Mouse (Mus musculus): Measurements from ENCODE around the gene Vmn2r80. TPM values are rescaled to one million over a fixed set of nuclear protein-coding genes. Genes with fewer than 3 reads are reported as not detected.
"Not testable (repeated sequence)": the region's sequence is repeated elsewhere in the genome, so short reads cannot be mapped to it uniquely, and the experiment has no call there.

The Vmn2r80 gene
- polyA plus RNA-seq (2015; fragmentation: Nextera tagmentation; extraction: Ambion mirVana), result not detected in 2 replicates

GRCm38 (mm10) chr10:79148469-79148868 is at the start of gene Vmn2r80:
Gene Vmn2r80 (plus strand): TSS chr10:79148769.
- not testable (repeated sequence) for H3K4me3 ChIP-seq; H3K27me3 ChIP-seq; ATAC-seq (ENCODE audit: low FRiP score); H3K4me2 ChIP-seq; H3K9me3 ChIP-seq; H3K36me3 ChIP-seq; H3K9ac ChIP-seq; H3K4me1 ChIP-seq (replicated peaks); H3K27ac ChIP-seq
- 84% methylated on average over 4 of the region's 4 CpGs for WGBS

DNA sequence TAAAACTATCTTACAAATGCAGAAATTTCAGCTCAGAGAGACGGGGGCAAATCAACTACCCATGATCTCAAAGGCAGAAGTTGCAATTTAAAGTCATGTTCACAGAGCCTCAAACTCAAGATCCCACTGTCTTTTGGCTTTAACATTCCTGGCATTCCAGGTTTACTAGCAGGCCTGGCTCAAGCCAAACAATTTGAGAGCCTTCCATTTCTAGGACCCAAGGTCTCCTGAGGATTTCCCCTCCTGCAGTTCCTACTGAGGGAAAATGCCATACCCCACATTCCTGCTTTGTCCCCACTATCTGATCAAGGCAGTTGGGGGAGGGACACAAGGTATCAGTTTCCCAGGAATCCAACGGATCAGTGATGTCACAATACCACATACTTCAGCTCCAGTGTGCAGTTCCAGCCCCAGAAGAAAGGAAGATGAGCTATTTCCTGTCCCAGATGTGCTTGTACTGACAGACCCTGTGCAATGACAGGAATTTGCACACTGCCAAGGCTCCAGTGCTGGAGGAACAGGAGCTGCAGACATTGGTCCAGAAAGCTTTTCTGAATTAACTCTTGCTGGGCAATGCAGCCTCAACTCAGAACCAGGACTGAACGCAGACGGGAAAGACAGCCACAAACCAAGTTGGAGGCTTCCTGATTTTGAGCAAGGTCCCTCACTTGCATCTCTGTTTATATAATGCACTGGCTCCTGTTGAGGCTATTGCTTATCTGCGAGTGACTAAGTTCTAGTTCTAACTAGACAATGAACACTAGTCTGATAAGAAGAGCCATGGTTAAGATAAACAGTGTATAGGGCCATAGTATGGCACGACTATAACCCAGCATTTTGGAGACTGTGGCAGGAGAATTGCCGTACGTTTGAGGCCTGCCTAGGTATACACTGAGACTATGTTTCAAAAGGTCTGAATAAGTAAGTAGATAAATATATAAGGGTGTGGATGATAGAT is 42.0 kb upstream of the Vmn2r80 start:
- Histone ChIP-seq H3K9ac (no peak overlapping the region), H3K27me3 (no peaks in the 10 kb centered on the region), H3K27ac (no peak overlapping the region), H3K9me3 (no peaks in the 10 kb centered on the region), H3K4me3 (no peak overlapping the region), H3K36me3 (no peaks in the 10 kb centered on the region), H3K4me2 (no peak overlapping the region), H3K4me1 (replicated peaks) (no peaks in the 10 kb centered on the region)
- WGBS, result 76% methylated on average over 8 of the region's 8 CpGs
- no peak for ATAC-seq (ENCODE audit: low FRiP score)

DNA sequence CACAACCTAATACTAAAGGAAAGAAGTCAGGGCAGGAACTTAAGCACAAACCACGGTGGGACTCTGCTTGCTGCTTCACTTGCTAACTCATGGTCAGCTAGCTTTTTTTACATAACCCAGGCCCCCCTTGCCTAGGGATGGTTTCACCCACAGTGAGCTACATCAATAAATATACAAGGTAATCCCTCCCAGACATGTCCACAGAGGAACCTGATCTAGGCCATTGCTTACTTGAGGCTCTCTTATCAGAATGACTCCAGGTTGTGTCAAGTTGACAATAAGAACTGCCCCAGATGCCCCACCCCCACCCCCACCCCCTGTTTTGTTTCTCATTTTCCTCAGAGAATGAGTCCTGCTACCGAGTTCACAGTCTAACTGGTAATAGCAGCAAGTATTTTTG is 41.0 kb upstream of the Vmn2r80 start:
- Histone ChIP-seq H3K4me2 (no peak overlapping the region), H3K4me1 (replicated peaks) (no peaks in the 10 kb centered on the region), H3K4me3 (no peak overlapping the region), H3K36me3 (no peaks in the 10 kb centered on the region), H3K9me3 (no peaks in the 10 kb centered on the region), H3K9ac (no peak overlapping the region), H3K27ac (no peak overlapping the region), H3K27me3 (no peaks in the 10 kb centered on the region)
- WGBS, result 86% methylated on average over 2 of the region's 2 CpGs
- ATAC-seq (ENCODE audit: low FRiP score), result no peak

GRCm38 (mm10) chr10:79109156-79109555 is 39.4 kb upstream of the Vmn2r80 start:
- Histone ChIP-seq H3K4me3 (no peak overlapping the region), H3K9me3 (no peaks in the 10 kb centered on the region), H3K4me2 (no peak overlapping the region), H3K4me1 (replicated peaks) (no peaks in the 10 kb centered on the region), H3K27me3 (no peaks in the 10 kb centered on the region), H3K27ac (no peak overlapping the region), H3K36me3 (no peaks in the 10 kb centered on the region), H3K9ac (no peak overlapping the region)
- 90% methylated on average over 1 of the region's 1 CpGs for WGBS
- ATAC-seq (ENCODE audit: low FRiP score), result no peak

GRCm38 (mm10) chr10:79110482-79110881 is 38.1 kb upstream of the Vmn2r80 start:
- Histone ChIP-seq H3K4me3 (no peak overlapping the region), H3K9ac (no peak overlapping the region), H3K27me3 (no peaks in the 10 kb centered on the region), H3K4me2 (no peak overlapping the region), H3K4me1 (replicated peaks) (no peaks in the 10 kb centered on the region), H3K27ac (no peak overlapping the region), H3K9me3 (no peaks in the 10 kb centered on the region), H3K36me3 (no peaks in the 10 kb centered on the region)
- WGBS, result 84% methylated on average over 5 of the region's 5 CpGs
- no peak for ATAC-seq (ENCODE audit: low FRiP score)

DNA sequence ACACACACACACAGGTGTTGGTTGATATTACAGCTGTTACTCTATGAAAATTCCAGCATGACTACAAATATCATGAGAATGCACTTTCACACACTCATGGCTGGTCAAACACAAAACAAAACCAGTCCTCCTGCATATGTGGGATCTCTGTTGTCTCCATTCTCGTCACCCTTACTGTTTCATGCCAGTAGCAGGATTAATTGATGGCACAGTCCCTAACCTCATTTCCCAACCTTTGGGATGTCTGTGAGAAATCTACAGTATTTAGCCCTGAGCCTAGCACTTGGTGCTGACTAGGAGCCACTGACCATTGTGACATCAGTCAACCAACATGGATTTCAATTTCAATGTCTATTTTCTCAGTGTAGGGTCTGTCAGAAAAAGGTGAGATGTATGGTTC is 33.5 kb upstream of the Vmn2r80 start:
- Histone ChIP-seq H3K27ac (no peak overlapping the region), H3K9me3 (no peaks in the 10 kb centered on the region), H3K36me3 (no peaks in the 10 kb centered on the region), H3K4me3 (no peak overlapping the region), H3K27me3 (no peaks in the 10 kb centered on the region), H3K9ac (no peak overlapping the region), H3K4me1 (replicated peaks) (no peaks in the 10 kb centered on the region), H3K4me2 (no peak overlapping the region)
- ATAC-seq (ENCODE audit: low FRiP score), result no peak
- WGBS, result 67% methylated on average over 1 of the region's 1 CpGs

DNA sequence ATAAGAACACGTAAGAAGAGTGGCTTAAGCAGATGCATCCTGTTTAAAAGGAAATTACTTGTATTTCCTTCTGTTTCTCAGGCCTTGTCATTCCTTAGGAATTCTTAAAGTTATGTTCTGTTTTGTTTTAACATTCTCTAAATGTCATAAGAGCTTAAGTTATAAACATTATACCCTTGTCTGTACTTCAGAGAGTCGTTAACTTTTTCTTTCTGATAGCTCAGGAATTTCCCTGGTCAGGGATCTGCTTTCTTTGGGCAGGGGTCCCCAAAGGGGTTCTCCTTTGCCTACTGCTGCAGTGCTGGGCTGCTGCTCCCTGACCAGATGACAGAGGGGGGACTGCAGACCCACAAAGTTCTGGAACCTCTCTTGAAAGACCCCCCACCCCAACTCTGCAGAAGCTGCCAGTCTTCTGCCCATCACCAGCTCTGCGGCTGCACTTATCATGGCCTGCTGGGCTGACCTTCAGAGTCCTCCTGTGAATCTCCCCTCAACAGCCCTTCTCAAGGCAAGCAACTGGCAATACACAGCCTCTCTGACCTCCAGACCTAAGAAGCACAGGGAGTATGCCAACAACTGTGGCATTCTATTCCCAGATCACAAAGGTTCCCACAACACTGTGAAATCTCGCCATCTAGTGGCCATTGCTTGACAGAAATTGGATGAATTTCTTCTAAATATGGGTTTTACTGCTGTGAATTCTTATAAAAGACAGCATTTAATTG is 32.3 kb upstream of the Vmn2r80 start:
- no peaks in the 10 kb centered on the region for H3K27me3 ChIP-seq
- no peaks in the 10 kb centered on the region for H3K4me1 ChIP-seq (replicated peaks)
- 50% methylated on average over 4 of the region's 4 CpGs for WGBS
- peak; percentile 80; the same call in 1 of the 2 replicates for ATAC-seq (ENCODE audit: low FRiP score)
- no peak overlapping the region for H3K4me2 ChIP-seq
- no peak overlapping the region for H3K27ac ChIP-seq
- H3K4me3 ChIP-seq, result no peak overlapping the region
- no peak overlapping the region for H3K9ac ChIP-seq
- no peaks in the 10 kb centered on the region for H3K36me3 ChIP-seq
- H3K9me3 ChIP-seq, result no peaks in the 10 kb centered on the region

DNA sequence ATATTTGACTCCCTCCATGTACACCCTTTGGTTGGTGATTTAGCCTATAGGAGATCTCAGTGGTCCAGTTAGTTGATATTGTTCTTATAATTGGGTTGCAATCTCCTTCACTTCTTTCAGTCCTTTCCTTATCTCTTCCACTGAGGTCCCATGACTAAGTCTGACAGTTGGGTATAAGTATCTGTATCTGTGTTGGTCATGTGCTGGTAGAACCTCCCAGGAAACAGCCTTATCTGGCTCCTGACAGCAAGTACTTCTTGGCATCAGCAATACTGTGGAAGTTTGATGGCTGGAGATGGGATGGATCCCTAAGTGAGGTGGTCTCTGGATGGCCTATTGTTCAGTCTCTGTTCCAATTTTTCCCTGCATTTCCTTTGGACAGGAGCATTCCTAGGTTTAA is 3.0 kb downstream of the Vmn2r80 start:
- Histone ChIP-seq H3K9ac (no peak overlapping the region), H3K4me1 (replicated peaks) (no peaks in the 10 kb centered on the region), H3K4me3 (no peak overlapping the region), H3K9me3 (no peaks in the 10 kb centered on the region), H3K36me3 (no peaks in the 10 kb centered on the region), H3K27me3 (no peaks in the 10 kb centered on the region), H3K4me2 (no peak overlapping the region), H3K27ac (no peak overlapping the region)
- no peak for ATAC-seq (ENCODE audit: low FRiP score)

DNA sequence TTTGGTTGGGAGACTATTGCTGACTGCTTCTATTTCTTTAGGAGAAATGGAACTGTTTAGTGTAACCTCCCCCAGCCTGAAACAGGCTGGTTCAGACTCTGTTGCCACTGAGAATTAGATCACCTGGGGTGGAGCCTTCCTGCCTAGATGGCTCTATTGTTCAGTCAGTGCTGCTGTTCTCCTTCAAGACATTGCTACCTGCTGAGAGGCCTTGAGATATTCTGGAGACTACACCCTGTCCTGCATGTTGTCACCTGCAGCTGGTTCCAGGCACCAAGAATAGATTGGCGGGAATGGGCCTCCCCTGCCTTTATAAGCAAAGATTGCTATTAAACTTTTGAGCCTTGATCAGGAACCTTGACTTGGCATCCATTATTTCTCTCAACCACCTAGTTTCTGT is 51.4 kb downstream of the Vmn2r80 start:
- H3K9ac ChIP-seq; H3K4me3 ChIP-seq; H3K4me2 ChIP-seq; H3K9me3 ChIP-seq; H3K27me3 ChIP-seq; ATAC-seq (ENCODE audit: low FRiP score); H3K27ac ChIP-seq; H3K4me1 ChIP-seq (replicated peaks); H3K36me3 ChIP-seq: not testable (repeated sequence)
- 87% methylated on average over 1 of the region's 1 CpGs for WGBS

DNA sequence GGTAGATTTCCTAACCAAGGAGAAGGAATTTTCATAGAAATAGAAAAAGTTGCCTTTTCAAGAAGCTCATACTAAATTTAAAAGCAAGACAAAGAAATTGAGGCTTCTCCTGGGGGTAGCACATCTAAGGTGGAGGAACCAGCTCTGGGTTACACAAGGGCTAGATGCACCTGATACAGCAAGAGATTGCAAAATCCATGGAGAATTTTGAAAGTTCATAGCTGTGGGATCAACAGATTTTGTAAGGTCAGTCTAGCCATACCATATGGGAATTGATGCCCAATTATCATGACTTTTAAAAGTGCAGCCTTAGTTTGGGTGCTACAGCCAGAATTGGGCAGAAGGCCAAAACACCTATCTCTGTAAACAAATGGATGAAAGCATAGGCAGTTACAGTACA is 71.9 kb downstream of the Vmn2r80 start:
- no peak for ATAC-seq (ENCODE audit: low FRiP score)
- H3K4me3 ChIP-seq, result no peak overlapping the region
- H3K4me1 ChIP-seq (replicated peaks), result no peaks in the 10 kb centered on the region
- no peaks in the 10 kb centered on the region for H3K27me3 ChIP-seq
- H3K27ac ChIP-seq, result no peak overlapping the region
- H3K4me2 ChIP-seq, result no peak overlapping the region
- no peak overlapping the region for H3K9ac ChIP-seq
- H3K9me3 ChIP-seq, result no peaks in the 10 kb centered on the region
- H3K36me3 ChIP-seq, result no peaks in the 10 kb centered on the region

DNA sequence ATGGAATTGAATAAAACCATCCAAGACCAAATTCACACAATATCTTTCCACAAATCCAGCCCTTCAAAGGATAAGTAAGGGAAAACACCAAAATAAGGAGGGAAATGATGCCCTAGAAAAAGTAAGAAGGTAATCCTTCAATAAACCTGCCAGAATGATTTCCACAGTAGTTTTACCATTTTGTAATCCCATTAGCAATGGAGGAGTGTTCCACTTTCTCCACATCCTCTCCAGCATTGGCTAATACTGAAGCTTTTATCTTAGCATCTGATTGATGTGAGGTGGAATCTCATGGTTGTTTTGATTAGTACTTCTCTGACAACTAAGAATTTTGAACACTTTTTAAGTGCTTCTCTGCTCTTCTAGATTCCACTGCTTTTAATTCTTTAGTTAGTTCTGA is 73.0 kb downstream of the Vmn2r80 start:
- ATAC-seq (ENCODE audit: low FRiP score), result no peak
- H3K4me2 ChIP-seq, result no peak overlapping the region
- no peaks in the 10 kb centered on the region for H3K4me1 ChIP-seq (replicated peaks)
- no peak overlapping the region for H3K27ac ChIP-seq
- no peaks in the 10 kb centered on the region for H3K27me3 ChIP-seq
- H3K9ac ChIP-seq, result no peak overlapping the region
- no peaks in the 10 kb centered on the region for H3K36me3 ChIP-seq
- H3K9me3 ChIP-seq, result no peaks in the 10 kb centered on the region
- H3K4me3 ChIP-seq, result no peak overlapping the region

DNA sequence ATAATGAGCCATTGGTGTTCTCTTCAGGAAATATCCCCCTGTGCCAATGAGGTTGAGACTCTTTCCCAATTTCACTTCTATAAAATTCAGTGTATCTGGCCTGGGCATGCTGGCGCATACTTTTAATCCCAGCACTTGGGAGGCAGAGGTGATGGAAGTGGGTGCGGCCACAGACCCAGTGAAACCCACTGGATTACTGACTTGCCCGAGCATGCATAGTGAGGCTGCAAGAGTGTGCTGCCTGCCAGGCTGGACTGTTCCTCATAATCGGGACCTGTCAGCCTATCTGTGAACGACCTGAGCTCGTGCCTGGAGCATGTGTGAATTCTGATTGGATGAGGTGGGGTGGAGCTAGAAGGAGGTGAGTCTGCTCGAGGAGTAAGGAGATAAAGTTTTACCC is 73.6 kb downstream of the Vmn2r80 start:
- whole genome bisulfite sequencing, result 78% methylated on average over 7 of the region's 7 CpGs
- ATAC-seq (ENCODE audit: low FRiP score), result no peak

More for the DNA sequence above, 73.6 kb downstream of the Vmn2r80 start:
- H3K9ac ChIP-seq, result no peak overlapping the region
- no peaks in the 10 kb centered on the region for H3K36me3 ChIP-seq
- H3K4me1 ChIP-seq (replicated peaks), result no peaks in the 10 kb centered on the region
- H3K9me3 ChIP-seq, result no peaks in the 10 kb centered on the region
- no peak overlapping the region for H3K4me2 ChIP-seq
- no peak overlapping the region for H3K4me3 ChIP-seq
- no peaks in the 10 kb centered on the region for H3K27me3 ChIP-seq
- H3K27ac ChIP-seq, result no peak overlapping the region

Measured in hindbrain, embryonic 13.5 days (tissue).